Mouse (Mus musculus): Measurements from ENCODE around the gene Abhd14a.

- TF ChIP-seq POLR2A (IDR thresholded peaks at IDR 0.05; ENCODE audit: borderline replicate concordance, insufficient read depth, low read length) (no peak), CTCF (IDR thresholded peaks at IDR 0.05; ENCODE audit: borderline replicate concordance, insufficient read depth, low read depth, low read length) (no peak)
Measured at GRCm38 (mm10) chr9:106480541-106480940, 33.1 kb upstream of the Abhd14a start.
